Mouse (Mus musculus) liver, embryonic 14.5 days (tissue): Measurements from ENCODE around the gene Nckap5l.

Source experiments
- CTCF ChIP-seq: IDR thresholded peaks from 2 replicates; pipeline ENCODE4 v1.5.1; 2016; ENCODE audit warnings: antibody characterized with exemption, low read depth, control low read depth
- EP300 ChIP-seq: IDR thresholded peaks from 2 replicates; pipeline ENCODE4 v1.6.1; 2016; ENCODE audit warnings: antibody characterized with exemption, low read depth

- TF ChIP-seq CTCF (no peak), EP300 (no peak)
Measured at GRCm38 (mm10) chr15:99456963-99457605, 464 bp downstream of the Nckap5l start.
